Mouse (Mus musculus) heart, postnatal 36 days (tissue): ENCODE results near the gene Polr2e. TPM values are rescaled to one million over a fixed set of nuclear protein-coding genes. Genes with fewer than 3 reads are reported as not detected.

Experiments
- DNase-seq, 2 experiments: peaks; one replicate each; pipeline ENCODE4 v3.0.0; 2021 to 2022
- intact Hi-C: fragments of 180-260 bp; cut with DNase I; formaldehyde crosslinking; loops from one replicate; pipeline ENCODE4 v1.15.1; 2025
- total RNA-seq, 2 experiments: library from RNA; stranded (reverse); gene quantifications; 2 replicates each; pipeline ENCODE4 v1.2.3; 2021

Polr2e gene
- total RNA-seq, 2 experiments from 2014 or later = 88.5 to 96.4 TPM

GRCm38 (mm10) chr10:80020191-80020590 lies 19.4 kb downstream of the Polr2e start:
- DNase-seq = no peak
- intact Hi-C loops = no loop called here

GRCm38 (mm10) chr10:80019471-80020131 lies 20.0 kb downstream of the Polr2e start:
- DNase-seq = peak in 1 of 2 experiments; percentile 39
- intact Hi-C loops = no loop called here

- peak; percentile 42 to 54 for DNase-seq
- intact Hi-C loops = no loop called here
Observed at GRCm38 (mm10) chr10:80018739-80019297, 20.8 kb downstream of the Polr2e start.

GRCm38 (mm10) chr10:80017771-80018170 lies 21.8 kb downstream of the Polr2e start:
- intact Hi-C loops = no loop called here
- DNase-seq = no peak

GRCm38 (mm10) chr10:80017361-80017760 lies 22.2 kb downstream of the Polr2e start:
- DNase-seq = peak in 1 of 2 experiments; percentile 55
- intact Hi-C loops = no loop called here

GRCm38 (mm10) chr10:80016931-80017330 lies 22.7 kb downstream of the Polr2e start:
- no peak for DNase-seq
- intact Hi-C loops = no loop called here

- intact Hi-C loops = no loop called here
- DNase-seq = peak in 1 of 2 experiments; percentile 38
Observed at GRCm38 (mm10) chr10:80016511-80016910, 23.1 kb downstream of the Polr2e start, which contains the start of gene Arhgap45. Gene Arhgap45 (plus strand): TSS chr10:80016653.

GRCm38 (mm10) chr10:80015583-80015982 lies 24.0 kb downstream of the Polr2e start:
- intact Hi-C loops = no loop called here
- DNase-seq = no peak

GRCm38 (mm10) chr10:80014484-80015290 lies 24.9 kb downstream of the Polr2e start:
- intact Hi-C loops = no loop called here
- no peak for DNase-seq

- no peak for DNase-seq
- intact Hi-C loops = no loop called here
Observed at GRCm38 (mm10) chr10:80013609-80014008, 26.0 kb downstream of the Polr2e start.

- intact Hi-C loops = no loop called here
Observed at GRCm38 (mm10) chr10:80011740-80012139, 27.9 kb downstream of the Polr2e start.

GRCm38 (mm10) chr10:80004233-80004705 lies 35.3 kb downstream of the Polr2e start:
- DNase-seq = no peak
- intact Hi-C loops = no loop called here

More at GRCm38 (mm10) chr10:80011740-80012139, 27.9 kb downstream of the Polr2e start:
- DNase-seq = no peak

- DNase-seq = peak in 1 of 2 experiments; percentile 33
Observed at GRCm38 (mm10) chr10:80003374-80004232, 36.0 kb downstream of the Polr2e start.

GRCm38 (mm10) chr10:80002829-80003228 lies 36.8 kb downstream of the Polr2e start:
- intact Hi-C loops = loop anchor here (2.0 kb wide), 1 partner anchor 32 kb away; no protein-coding TSS in a partner anchor
- no peak for DNase-seq

More at GRCm38 (mm10) chr10:80003374-80004232, 36.0 kb downstream of the Polr2e start:
- intact Hi-C loops = loop anchor here (2.0 kb wide), 1 partner anchor 31 kb away; no protein-coding TSS in a partner anchor

GRCm38 (mm10) chr10:80001945-80002344 lies 37.6 kb downstream of the Polr2e start:
- intact Hi-C loops = loop anchor here (2.0 kb wide), 1 partner anchor 33 kb away; no protein-coding TSS in a partner anchor
- DNase-seq = no peak

- intact Hi-C loops = loop anchor here (10.0 kb wide), 1 partner anchor 697 kb away; no protein-coding TSS in a partner anchor
- peak; percentile 43 to 57 for DNase-seq
Observed at GRCm38 (mm10) chr10:79997819-79998218, 41.8 kb downstream of the Polr2e start.

GRCm38 (mm10) chr10:79997034-79997760 lies 42.4 kb downstream of the Polr2e start:
- peak; percentile 60 to 78 for DNase-seq
- intact Hi-C loops = loop anchor here (10.0 kb wide), 1 partner anchor 698 kb away; no protein-coding TSS in a partner anchor

GRCm38 (mm10) chr10:79996272-79997033 lies 43.1 kb downstream of the Polr2e start, which contains the start of gene Abca7:
Gene Abca7 (plus strand): TSS chr10:79996494.
- intact Hi-C loops = loop anchor here (10.0 kb wide), 1 partner anchor 698 kb away; no protein-coding TSS in a partner anchor

More at GRCm38 (mm10) chr10:79996272-79997033, 43.1 kb downstream of the Polr2e start, which contains the start of gene Abca7:
- DNase-seq = peak; percentile 98 to 100
